Mouse (Mus musculus) T-helper 2 cell (primary cell): ENCODE data around the gene Syt3.

Source experiments
- in situ Hi-C: fragments of 300-600 bp; cut with MboI, MseI; formaldehyde crosslinking; loops from one replicate; pipeline ENCODE4 v1.15.1; 2025; ENCODE audit warnings: high pct_unique_total_duplicates

The Syt3 gene

DNA sequence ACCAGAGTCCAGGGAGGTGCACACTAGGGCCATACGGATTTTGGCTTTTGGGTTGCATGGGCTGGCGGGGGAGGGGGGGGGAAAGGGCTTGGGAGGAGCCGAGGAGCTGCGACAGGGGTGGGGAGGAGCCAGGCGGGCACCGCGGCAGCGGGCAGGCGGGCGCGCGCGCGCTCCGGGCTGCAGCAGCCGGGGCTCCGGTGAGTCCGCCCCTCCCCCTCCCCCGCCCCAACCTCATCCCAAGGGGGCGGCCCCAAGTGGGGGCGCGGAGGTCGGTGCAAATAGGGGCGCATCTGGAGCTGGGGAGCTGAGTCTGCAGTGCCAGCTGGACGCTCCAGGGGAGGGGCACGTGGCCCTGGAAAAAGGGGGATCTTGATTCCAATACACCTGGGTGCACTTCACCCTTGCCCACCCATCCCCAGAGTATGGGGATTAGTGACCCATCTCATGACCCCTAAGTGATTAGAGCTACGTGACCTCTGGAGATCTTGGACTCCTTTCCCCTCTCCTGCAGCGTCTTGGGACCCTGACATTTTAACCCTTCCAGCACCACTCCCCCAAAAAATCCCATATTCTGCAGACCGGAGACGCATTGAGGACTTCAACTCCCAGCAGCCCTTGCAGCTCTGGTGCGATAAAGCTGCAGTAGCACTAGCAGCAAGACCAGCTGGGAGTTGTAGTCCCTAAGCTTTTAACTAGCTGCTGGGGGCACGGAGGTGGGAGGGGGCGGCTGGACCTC is at the start of gene Syt3:
Gene Syt3 (plus strand): TSS at position 123 of the 736 bp plus-strand sequence.
- in situ Hi-C loops = no loop called here

DNA sequence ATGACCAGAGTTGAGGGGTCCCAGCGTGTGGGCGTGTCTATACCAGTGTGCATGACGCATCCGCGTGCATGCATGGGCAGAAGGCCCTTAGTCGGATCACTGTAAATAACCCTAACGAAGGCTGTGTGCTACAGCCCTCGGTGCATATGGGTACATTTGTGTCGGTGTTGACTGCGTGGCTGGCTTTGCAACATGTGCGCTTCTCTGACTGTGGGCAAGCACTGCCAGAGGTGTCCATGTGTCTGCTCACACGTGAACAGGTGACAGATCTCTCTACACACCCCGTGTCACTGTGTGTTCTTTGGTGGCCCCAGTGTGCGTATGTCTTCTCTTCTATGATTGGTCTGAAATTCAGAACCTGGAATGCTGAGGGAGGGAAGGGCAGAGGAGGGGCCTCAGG is 49.8 kb upstream of the Syt3 start:
- in situ Hi-C loops = loop anchor here (5.0 kb wide), 2 partner anchors 52 to 103 kb away; no protein-coding TSS in a partner anchor

DNA sequence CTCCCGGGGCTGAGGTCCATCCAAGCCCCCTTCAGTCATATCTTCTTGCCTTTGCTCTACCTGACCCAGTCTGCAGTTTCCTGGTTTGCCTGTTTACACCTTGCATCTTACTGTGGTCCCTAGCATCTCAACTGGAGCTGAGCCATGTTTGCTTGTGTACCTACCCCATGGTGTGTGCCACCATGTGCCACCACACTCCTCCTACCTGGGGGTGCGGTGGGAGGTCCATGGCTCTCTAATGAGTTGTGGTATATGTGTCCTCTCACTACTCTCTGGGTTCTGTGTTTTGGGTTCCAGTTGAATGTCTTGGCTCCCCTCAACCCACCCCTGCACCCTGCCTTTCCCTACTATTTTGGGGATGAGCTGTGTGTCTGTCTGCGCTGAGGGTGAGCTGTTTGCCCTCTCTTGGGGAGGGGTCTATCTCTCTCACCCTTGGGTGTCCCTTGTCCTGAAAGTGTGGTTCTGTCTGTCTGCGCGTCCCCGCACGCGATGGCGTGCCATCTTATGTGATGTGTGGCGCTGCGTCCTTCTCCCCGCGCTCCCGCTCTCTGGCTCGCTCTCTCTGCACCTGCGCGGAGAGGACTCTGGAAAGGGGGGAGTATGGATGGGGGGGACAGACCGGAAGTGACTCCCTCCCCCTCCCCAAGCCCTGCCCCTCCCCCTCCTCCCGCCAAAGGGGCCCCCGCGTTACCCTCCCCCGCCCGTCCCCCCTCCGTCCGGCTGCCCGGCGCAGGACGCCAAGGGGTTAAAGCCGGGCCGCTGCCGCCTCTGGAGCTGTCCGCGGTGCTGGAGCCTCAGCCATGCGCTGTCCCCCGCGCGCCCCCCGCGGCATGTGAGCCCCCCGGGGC is 48.6 kb upstream of the Syt3 start:
- in situ Hi-C loops = no loop called here

DNA sequence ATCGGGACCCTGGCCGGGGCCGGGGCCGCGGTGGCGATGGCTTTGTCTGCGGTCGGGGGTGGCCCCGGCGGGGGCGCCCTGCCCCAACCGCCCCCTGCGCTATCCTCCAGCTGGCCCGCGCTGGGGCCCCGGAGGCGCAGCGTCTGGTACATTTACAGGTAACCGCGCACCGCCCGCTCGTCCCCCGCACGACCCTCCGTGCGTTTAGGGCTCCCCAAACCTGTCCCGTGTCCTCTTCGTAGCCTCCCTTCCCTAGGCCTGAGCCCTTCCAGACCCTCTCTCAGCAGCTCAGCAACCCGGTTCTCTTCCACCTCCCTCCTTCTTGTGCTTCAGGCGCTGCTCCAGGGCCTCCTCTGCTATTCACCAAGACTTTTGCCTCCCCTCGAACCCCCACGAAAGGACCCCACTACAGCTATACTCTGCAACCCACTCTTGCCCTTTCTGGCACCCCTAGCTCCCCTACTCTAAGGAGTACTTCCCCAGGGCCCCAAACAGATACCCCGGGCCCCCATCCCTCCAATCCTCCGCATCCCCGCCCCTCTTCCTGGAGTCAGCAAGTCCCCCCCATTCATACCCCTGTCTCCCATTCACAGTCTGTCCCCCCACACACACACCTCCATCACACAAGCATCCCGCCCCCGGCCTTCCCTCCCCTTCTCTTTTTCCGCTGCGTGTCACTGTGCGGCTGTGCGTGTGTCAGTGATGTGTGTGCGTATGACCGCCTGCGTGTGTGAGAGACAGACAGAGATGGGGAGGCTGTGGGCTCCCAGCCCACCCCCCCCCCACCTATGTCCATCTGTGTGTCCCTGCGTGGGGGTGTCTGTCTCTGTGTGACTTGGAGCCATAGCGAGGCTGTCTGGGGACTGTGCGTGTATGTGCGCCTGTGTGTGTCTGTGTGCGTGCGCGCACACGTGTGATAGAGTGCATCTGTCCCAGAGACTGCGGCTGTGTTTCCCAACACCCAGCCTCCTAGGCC is 47.6 kb upstream of the Syt3 start:
- in situ Hi-C loops = no loop called here

DNA sequence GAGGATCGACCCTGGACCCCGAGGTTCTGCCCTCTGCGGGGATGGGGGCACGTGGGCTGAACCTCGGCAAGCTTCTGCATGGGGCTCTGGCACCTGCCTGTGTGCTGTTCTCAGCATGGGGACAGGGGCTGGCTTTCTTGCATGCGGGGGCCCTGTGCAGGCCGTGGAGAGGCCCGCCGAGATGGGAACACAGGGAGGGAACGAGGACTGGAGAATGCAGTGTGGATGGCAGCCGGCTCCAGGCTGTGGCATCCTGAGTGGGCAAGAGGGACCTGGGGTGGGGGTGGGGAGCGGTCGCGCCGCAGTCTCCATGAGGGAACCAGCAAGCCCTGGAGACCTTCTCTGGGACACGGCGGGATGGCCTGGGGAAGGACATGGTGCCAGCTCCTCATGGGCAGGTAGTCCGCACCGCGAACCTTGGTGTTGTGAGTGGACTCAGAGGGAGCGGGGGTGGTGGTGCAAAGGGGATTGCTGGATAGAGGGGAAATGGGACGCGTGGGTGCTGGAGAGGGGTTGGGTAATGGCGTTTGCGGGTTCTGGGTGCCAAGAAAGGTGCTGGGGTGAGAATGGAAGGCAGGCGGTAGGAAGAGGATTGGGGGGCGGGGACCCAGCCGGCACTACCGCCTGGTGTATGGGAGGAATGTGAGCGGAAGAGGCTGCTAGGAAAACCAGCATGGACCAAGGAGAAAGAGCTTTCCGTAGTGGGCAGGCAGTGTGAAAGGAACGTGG is 46.6 kb upstream of the Syt3 start:
- in situ Hi-C loops = no loop called here

DNA sequence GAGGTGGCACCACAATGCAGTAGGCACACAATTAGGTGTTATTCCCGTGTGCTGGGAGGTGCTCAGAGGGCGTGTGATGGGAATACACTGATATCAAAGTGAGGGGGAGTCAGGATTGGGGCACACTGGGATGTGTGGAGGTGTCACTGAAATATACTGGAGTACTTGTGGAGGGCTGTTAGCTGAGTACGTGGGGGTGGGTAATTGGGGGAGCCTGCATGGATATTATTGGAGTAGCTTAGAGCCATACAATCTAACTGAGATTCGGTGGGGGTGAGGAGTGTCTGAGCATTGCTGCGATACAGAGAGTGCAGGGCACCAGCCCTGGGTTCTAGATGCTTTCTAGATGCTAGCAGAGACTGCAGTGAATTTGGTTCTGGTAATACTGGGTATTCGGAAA is 43.7 kb upstream of the Syt3 start:
- in situ Hi-C loops = no loop called here

DNA sequence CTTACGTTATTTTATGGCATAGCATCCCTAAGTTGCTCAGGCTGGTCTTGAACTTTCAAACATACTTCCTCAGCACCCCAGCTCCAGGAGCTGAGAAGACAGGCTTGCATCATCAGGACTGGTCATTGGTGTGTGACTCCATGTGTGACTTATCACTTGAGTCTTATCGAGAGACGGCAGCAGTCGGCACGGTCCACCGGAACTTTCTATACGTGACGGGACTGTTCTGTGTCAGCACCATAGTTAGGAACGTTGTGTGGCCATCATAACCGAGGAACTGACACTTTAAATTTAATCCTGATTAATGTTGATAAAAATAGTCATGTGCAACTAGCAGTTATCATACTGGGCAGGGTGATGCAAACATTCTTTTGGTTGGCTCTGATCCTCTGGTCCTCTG is 42.8 kb upstream of the Syt3 start:
- in situ Hi-C loops = no loop called here

DNA sequence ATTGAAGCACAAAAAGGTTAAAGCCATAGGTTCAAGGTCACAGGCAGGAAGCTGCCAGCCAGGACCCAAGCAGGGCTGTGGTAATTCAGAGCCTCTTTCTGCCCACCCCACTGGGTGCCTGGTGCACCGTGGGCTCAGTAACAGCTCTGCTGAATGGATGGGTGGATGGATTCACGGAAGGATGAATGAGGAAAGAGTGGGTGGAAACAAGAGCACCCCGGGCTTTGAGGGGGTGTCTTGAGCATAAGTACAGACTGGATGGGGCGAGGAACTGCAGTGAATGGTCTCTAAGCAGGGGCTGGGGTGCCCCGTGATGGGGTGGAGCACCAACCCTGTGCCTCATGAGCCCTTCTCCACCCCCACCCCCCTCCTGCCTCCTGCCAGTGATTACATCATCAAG is 42.2 kb upstream of the Syt3 start:
- in situ Hi-C loops = no loop called here

DNA sequence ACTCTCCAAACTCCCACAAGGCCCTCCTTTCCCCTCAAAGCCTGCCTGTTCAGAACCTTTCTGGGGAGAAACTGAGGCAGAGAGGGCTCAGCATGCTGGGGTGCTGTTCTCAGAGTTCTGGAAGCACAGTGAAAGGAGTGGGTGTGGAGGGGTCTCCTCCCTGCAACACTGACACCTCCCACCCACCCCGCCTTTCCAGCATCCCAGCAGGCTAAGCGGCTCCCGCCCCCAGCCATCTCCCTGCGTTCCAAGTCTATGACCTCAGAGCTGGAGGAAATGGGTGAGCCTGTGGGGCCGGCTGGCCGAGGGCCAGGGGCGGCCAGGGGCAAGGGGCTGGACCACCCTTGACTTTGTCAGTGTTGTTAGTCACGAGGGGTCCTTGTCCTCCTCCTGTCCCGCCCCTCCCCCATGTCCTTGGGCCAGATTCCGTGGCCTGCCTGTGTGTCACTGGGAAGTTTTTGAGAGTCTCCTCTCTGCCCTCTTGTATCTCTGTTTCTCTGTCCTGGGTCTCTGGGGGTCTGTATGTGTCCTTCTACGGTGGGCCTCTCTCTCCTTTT is 40.4 kb upstream of the Syt3 start:
- in situ Hi-C loops = no loop called here

DNA sequence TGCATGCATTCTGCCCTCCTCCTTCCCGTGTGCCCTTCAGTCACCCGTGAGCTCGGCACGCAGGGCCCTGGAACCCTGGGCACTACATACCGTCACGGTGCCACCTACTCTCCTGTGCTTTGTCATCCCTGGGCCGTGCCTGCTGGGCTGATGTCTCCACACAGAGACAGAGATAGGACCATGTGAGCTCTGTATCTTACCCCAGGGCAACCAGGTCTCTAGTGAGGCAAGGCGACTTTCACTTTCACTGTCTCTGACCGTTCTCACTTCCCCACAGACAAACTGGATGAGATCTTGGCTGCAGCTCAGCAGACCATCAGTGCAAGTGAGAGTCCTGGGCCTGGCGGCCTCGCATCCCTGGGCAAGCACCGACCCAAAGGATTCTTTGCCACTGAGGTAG is 39.3 kb upstream of the Syt3 start:
- in situ Hi-C loops = loop anchor here (5.0 kb wide), 1 partner anchor 77 kb away; no protein-coding TSS in a partner anchor

DNA sequence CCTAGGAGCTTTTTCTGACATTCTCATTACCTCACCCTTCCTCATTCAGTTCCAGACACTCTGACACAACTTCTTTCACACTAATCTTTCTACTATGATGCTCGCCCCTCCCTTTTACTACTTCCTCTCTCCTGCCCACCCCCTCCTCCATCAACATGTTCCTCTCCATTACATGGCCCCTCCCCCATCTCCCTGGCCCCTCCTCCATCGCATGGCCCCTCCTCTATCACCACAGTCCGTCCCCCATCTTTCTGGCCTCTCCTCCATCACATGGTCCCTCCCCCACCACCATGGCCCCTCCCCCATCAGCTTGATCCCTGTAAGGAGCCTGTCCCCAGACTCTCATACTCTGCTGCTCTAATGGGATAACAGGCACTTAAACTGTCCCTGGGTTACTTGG is 34.9 kb upstream of the Syt3 start:
- in situ Hi-C loops = loop anchor here (5.0 kb wide), 1 partner anchor 82 kb away; no protein-coding TSS in a partner anchor

DNA sequence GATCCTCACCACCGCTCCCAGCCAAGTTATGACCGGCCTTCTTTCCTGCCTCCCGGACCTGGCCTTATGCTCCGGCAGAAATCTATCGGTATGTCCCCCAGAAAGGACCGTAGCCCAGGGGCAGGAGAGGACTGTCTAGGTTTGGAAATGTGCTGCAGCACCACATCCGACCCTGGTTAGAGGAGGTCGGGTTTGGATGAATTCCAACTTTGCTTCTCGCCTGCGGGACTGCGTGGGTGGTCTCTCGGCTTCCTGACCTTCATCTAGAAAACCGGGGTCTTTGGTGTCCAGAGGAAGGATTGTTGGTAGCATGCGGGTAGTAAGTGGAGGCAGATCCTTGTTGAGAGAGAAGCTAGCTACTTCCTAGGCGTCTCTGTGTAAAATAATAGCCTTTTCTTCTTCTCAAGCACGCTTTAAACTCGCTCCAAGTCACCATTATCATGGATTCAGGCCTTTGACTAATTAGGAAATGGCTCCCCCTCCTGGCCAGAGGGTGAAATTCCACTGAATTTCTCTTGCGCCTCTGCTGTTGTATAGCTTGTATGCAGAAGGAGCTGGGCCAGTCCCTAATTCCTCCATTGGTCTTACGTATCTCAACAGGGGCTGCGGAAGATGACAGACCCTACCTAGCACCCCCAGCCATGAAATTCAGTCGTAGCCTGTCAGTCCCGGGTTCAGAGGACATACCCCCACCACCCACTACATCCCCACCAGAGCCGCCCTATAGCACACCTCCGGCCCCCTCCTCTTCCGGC is 32.8 kb upstream of the Syt3 start:
- in situ Hi-C loops = loop anchor here (5.0 kb wide), 1 partner anchor 44 kb away; the partner anchor contains the start of gene Clec11a

DNA sequence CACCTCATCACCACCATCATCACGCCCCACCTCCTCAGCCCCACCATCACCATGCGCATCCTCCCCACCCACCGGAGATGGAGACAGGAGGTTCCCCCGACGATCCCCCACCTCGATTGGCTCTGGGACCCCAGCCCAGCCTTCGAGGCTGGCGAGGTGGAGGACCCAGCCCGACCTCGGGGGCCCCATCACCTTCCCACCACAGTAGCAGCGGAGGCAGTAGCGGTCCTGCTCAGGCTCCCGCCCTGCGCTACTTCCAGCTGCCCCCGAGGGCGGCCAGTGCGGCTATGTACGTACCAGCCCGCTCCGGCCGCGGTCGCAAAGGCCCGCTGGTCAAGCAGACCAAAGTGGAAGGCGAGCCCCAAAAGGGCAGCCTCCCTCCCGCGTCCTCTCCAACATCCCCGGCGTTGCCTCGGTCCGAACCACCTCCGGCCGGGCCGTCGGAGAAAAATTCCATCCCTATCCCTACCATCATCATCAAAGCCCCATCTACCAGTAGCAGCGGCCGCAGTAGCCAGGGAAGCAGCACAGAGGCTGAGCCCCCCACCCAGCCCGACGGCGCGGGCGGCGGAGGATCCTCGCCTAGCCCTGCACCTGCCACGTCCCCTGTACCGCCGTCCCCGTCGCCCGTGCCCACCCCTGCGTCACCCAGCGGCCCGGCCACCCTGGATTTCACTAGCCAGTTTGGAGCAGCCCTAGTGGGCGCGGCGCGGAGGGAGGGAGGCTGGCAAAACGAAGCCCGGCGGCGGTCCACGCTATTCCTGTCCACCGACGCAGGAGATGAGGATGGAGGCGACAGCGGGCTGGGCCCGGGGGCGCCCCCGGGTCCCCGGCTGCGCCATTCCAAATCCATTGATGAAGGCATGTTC is 31.8 kb upstream of the Syt3 start:
- in situ Hi-C loops = loop anchor here (5.0 kb wide), 1 partner anchor 45 kb away; the partner anchor contains the start of gene Clec11a

DNA sequence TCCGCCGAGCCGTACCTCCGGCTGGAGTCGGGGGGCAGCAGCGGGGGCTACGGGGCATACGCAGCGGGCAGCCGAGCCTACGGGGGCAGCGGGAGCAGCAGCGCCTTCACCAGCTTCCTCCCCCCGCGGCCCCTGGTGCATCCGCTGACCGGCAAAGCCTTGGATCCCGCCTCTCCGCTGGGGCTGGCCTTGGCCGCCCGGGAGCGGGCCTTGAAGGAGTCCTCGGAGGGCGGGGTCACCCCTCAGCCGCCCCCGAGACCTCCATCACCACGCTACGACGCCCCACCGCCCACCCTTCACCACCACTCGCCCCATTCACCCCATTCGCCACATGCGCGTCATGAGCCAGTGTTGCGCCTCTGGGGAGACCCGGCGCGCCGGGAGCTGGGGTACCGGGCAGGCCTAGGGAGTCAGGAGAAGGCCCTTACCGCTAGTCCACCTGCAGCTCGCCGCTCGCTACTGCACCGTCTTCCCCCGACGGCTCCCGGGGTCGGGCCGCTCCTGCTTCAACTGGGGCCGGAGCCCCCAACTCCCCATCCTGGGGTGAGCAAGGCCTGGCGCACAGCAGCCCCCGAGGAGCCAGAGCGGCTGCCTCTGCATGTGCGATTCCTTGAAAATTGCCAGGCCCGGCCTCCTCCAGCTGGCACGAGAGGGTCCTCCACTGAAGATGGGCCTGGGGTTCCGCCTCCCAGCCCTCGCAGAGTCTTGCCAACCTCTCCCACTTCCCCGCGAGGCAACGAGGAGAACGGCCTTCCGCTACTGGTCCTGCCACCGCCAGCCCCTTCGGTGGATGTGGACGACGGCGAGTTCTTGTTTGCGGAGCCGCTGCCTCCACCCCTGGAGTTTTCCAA is 30.9 kb upstream of the Syt3 start:
- in situ Hi-C loops = loop anchor here (5.0 kb wide), 1 partner anchor 46 kb away; the partner anchor contains the start of gene Clec11a

DNA sequence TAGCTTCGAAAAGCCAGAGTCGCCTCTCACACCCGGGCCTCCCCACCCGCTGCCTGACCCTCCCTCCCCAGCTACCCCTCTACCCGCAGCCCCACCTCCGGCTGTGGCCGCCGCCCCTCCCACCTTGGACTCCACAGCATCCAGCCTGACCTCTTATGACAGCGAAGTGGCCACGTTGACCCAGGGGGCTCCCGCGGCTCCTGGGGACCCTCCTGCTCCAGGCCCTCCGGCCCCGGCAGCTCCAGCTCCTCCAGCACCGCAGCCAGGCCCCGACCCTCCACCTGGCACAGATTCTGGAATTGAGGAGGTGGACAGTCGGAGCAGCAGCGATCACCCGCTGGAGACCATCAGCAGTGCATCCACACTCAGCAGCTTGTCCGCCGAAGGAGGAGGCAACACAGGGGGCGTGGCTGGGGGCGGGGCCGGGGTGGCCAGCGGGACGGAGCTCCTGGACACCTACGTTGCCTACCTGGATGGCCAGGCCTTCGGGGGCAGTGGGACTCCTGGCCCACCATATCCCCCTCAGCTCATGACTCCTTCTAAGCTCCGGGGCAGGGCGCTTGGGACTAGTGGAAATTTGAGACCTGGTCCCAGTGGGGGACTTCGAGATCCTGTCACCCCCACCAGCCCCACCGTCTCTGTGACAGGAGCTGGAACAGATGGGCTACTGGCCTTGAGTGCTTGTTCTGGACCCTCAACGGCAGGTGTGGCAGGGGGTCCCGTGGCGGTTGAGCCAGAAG is 30.1 kb upstream of the Syt3 start:
- in situ Hi-C loops = loop anchor here (5.0 kb wide), 1 partner anchor 46 kb away; the partner anchor contains the start of gene Clec11a

DNA sequence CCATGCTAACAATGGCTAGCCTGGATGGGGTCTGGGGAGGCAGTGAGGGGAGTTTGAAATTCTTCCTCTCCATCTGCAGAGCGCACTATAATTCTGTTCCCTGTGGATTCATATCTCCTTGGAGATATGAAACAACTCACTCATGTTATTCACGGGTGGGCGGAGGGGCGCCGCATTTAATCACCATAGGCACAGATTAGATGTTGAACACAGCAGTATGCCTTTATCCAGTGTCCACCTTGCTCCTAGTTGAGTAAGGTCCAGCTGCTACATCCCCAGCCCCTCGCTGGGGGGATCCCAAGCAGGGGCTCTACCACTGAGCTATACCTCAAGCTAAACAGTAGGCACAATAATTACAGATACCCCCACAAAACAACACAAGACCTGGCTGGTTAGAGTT is 28.5 kb upstream of the Syt3 start:
- in situ Hi-C loops = no loop called here
